Mouse (Mus musculus) heart, embryonic 11.5 days (tissue): ENCODE measurements around the gene Etfb. TPM values are rescaled to one million over a fixed set of nuclear protein-coding genes. Genes with fewer than 3 reads are reported as not detected.

Source experiments
- ATAC-seq: fragments of 200-750 bp; cut with Nextera tagmentation; replicated peaks from 2 replicates; pipeline ENCODE4 v1.8.0; 2017; ENCODE audit warnings: moderate library complexity; ENCODE audit not compliant: insufficient number of reproducible peaks, low FRiP score, low TSS enrichment
- H3K27ac ChIP-seq: fragments of 300-500 bp; sonication (generic); 2 replicates; pipeline ENCODE4 v1.5.1; 2014; ENCODE audit warnings: mild to moderate bottlenecking, low read depth, low read length
- H3K27me3 ChIP-seq: fragments of 300-500 bp; sonication (generic); 2 replicates; pipeline ENCODE4 v1.6.1; 2014; ENCODE audit warnings: mild to moderate bottlenecking, low read length, mixed read lengths; ENCODE audit not compliant: control insufficient read depth, insufficient read depth
- H3K36me3 ChIP-seq: fragments of 300-500 bp; sonication (generic); 2 replicates; pipeline ENCODE4 v1.6.1; 2014; ENCODE audit warnings: mild to moderate bottlenecking, low read length, moderate library complexity, mixed read lengths; ENCODE audit not compliant: control insufficient read depth, insufficient read depth
- H3K4me1 ChIP-seq: fragments of 300-500 bp; sonication (generic); 2 replicates; pipeline ENCODE4 v1.6.1; 2014; ENCODE audit warnings: low read length; ENCODE audit not compliant: control insufficient read depth, insufficient read depth
- H3K4me2 ChIP-seq: fragments of 300-500 bp; sonication (generic); 2 replicates; pipeline ENCODE4 v1.6.1; 2014; ENCODE audit warnings: mild to moderate bottlenecking, moderate library complexity
- H3K4me3 ChIP-seq: fragments of 300-500 bp; sonication (generic); 2 replicates; pipeline ENCODE4 v1.5.1; 2014; ENCODE audit warnings: low read depth, low read length
- H3K9ac ChIP-seq: fragments of 300-500 bp; sonication (generic); 2 replicates; pipeline ENCODE4 v1.6.1; 2014; ENCODE audit warnings: mild to moderate bottlenecking, low read depth, low read length, moderate library complexity
- H3K9me3 ChIP-seq: fragments of 300-500 bp; sonication (generic); replicated peaks from 2 replicates; pipeline ENCODE4 v1.6.1; 2016; ENCODE audit warnings: low read length; ENCODE audit not compliant: control insufficient read depth
- WGBS: fragments of 180-500 bp; shearing (Covaris S2); extraction: QIAGEN DNeasy Blood & Tissue Kit; methylation state at CpG from one replicate; pipeline ENCODE4 v1.1.7; 2014; ENCODE audit not compliant: insufficient replicate concordance; 5-methylcytosine and 5-hydroxymethylcytosine counted together
- microRNA-seq: library from miRNA; unstranded; fragments of <30 nt; microRNA quantifications from one replicate; pipeline ENCODE4, GENCODE M21; 2016; ENCODE audit warnings: borderline number of aligned reads
- polyA plus RNA-seq: library from polyadenylated mRNA; unstranded; fragments of >200 nt; fragmentation: Nextera tagmentation; extraction: Ambion mirVana; gene quantifications from 2 replicates; pipeline ENCODE4 v1.2.1, GENCODE M21; 2014

Gene Etfb
- polyA plus RNA-seq, 1 experiment from 2014 or later, result 538 TPM

DNA sequence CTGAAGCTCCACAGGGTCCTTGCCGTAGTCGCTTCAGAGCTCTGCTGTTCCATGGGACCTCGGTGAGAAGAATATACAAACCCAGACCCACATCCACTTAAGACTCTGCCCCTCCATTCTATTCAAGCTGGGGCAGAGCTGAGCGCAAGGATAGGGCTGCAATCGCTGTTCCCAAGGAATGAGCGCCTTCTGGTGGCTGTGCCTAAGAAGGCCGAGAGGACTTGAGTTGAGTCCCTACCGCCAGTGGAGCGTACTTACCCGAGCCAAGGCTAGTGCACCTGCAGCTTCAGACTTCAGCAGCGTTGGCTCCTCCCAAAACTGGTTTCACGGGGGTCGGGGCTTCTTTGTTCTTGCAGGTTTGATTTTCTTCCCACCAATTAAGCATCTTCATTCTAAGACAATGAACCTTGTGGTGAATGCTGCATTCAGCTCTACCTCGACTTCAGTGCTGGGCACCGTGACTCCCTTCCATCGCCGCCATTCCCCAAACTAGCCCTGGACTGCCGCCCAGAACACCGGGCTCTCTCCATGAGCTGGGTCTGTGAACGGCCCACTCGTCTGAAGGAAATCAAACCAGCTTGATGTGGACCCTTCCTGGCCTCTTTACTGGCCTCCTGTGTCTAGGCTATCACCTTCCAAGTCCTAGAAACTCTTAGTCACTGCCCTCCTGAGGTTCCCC is 51.6 kb downstream of the Etfb start:
- H3K4me1 ChIP-seq, result no peaks in the 10 kb centered on the region
- H3K27ac ChIP-seq, result no peak overlapping the region
- H3K9me3 ChIP-seq, result no peaks in the 10 kb centered on the region; the same call in 1 of the 2 replicates
- H3K4me3 ChIP-seq, result no peak overlapping the region
- H3K9ac ChIP-seq, result no peak overlapping the region
- WGBS, result 18% methylated on average over 21 of the region's 21 CpGs
- peaks cover 29% of the 10 kb centered on the region for H3K27me3 ChIP-seq
- no peak for ATAC-seq
- no peaks in the 10 kb centered on the region for H3K36me3 ChIP-seq
- H3K4me2 ChIP-seq, result no peak overlapping the region

Small RNA genes lying within 50 kb of the gene (microRNA-seq; reads per million reads assigned to microRNA genes)
- 2.1 reads per million, percentile 26 among the genes with 10 or more reads in this experiment for gene Mir7051

Other genes starting within 250 kb of the Etfb start
- 11.6 and 12.1 TPM in 2 replicates for gene Zfp715, start 130.8 kb upstream of the Etfb start, polyA plus RNA-seq
- gene Siglecf, start 92.7 kb upstream of the Etfb start, polyA plus RNA-seq, result 0.54 TPM in 1 of 2 replicates, not detected in the other
- gene Siglecg, start 35.9 kb upstream of the Etfb start, polyA plus RNA-seq, result 0.24 TPM in 1 of 2 replicates, not detected in the other
- not detected in 2 replicates for gene Lim2, start 16.4 kb upstream of the Etfb start, polyA plus RNA-seq
- 0.82 TPM in 1 of 2 replicates, not detected in the other for gene Nkg7, start 7.0 kb upstream of the Etfb start, polyA plus RNA-seq
- gene Cldnd2, start 3.3 kb upstream of the Etfb start, polyA plus RNA-seq, result not detected in 2 replicates
- not detected in 2 replicates for gene Gm45233, start within 50 bp of the Etfb start, polyA plus RNA-seq
- gene Vsig10l, start 19.1 kb downstream of the Etfb start, polyA plus RNA-seq, result 0.99 and 1.9 TPM in 2 replicates
- 0.10 and 0.11 TPM in 2 replicates for gene Iglon5, start 46.0 kb downstream of the Etfb start, polyA plus RNA-seq
- not detected in 2 replicates for gene 4931406B18Rik, start 61.9 kb downstream of the Etfb start, polyA plus RNA-seq
- 0.44 and 0.79 TPM in 2 replicates for gene Cd33, start 100.3 kb downstream of the Etfb start, polyA plus RNA-seq
- gene Zfp658, start 118.2 kb downstream of the Etfb start, polyA plus RNA-seq, result 1.2 and 1.9 TPM in 2 replicates
- gene Zfp719, start 135.5 kb downstream of the Etfb start, polyA plus RNA-seq, result 8.0 TPM in 2 replicates
- gene Zfp819, start 163.1 kb downstream of the Etfb start, polyA plus RNA-seq, result 0.21 TPM in 1 of 2 replicates, not detected in the other
- gene Ceacam18, start 190.6 kb downstream of the Etfb start, polyA plus RNA-seq, result not detected in 2 replicates
- 0.23 and 0.37 TPM in 2 replicates for gene Siglece, start 216.1 kb downstream of the Etfb start, polyA plus RNA-seq
- 4.2 and 5.1 TPM in 2 replicates for gene Ctu1, start 227.9 kb downstream of the Etfb start, polyA plus RNA-seq
- not detected in 2 replicates for gene Klk14, start 246.3 kb downstream of the Etfb start, polyA plus RNA-seq